Mouse (Mus musculus) heart, adult 18-20 months (tissue): ENCODE measurements at regions not wholly inside any gene's neighbourhood (a gene's known extent, or its start where the extent isn't known, plus 50 kb on each side); places are given as distances from the start of the nearest gene placed in this dataset.

Experiments
- DNase-seq, 2 experiments: peaks; one replicate each; pipeline ENCODE4 v3.0.0; 2021 to 2022; ENCODE audit warnings: mixed read lengths in 1 of 2

DNA sequence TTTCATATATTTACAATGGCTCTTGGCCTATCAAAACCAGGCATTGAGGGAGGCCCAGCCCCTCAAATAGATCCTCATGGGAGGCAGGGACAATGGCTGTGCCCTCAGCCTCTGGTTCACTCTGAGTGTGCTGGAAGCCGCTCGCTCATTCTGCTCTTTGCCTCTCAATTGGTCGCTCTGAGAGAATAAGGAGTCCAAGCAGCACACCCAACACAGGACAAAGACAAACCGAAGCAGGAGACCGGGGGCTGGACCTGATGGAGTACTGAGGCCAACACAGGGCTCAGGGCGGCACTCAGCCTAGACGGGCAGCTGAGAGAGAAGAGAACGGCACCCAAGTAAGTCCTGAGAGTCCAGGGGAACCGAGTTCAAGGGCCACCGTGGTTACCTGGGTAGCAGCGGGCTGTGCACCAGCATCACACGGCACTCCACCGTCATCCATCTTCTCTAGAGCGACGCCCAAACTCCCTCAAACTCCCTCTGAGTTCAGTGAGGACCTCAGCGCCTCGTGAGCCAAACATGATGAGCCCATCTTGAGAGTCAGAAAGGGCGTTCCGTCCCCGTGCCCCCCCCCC is 145.8 kb downstream of the Setd4 start:
- DNase-seq: no peak

DNA sequence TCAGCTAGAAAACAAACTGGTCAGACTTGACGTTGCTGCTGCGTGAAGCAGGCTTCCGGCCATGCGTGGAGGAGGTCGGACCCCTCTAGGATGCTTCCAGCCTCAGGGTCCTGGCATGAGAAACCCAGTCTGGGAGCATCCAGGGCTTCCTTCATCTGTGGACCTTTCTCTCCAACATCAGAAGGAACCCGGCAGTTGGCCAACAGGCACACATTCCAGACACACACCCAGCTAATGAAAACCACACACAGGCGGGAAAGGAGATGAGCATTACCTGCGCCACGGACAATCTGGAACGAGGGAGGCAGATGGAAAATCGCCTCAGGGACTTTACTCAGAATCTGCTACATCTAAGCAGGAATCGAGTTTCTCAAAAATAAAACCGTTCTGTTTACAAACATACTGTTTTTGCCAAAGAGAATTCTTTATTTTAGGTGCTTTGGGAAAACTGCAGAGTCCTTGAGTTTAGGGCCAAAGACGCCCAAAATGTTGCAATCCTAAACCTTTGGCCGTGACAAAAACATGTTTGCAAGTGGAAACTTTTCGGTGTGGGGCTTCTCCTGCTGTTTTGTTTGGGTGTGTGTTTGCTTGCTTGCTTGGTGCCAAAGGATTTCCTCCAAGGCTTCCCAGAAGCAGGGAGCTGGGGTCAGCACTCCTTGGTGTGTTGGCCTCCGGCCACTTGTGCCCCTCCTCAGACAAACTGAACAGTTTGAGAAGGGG is 147.0 kb downstream of the Setd4 start:
- peak; percentile 28 to 45 for DNase-seq

DNA sequence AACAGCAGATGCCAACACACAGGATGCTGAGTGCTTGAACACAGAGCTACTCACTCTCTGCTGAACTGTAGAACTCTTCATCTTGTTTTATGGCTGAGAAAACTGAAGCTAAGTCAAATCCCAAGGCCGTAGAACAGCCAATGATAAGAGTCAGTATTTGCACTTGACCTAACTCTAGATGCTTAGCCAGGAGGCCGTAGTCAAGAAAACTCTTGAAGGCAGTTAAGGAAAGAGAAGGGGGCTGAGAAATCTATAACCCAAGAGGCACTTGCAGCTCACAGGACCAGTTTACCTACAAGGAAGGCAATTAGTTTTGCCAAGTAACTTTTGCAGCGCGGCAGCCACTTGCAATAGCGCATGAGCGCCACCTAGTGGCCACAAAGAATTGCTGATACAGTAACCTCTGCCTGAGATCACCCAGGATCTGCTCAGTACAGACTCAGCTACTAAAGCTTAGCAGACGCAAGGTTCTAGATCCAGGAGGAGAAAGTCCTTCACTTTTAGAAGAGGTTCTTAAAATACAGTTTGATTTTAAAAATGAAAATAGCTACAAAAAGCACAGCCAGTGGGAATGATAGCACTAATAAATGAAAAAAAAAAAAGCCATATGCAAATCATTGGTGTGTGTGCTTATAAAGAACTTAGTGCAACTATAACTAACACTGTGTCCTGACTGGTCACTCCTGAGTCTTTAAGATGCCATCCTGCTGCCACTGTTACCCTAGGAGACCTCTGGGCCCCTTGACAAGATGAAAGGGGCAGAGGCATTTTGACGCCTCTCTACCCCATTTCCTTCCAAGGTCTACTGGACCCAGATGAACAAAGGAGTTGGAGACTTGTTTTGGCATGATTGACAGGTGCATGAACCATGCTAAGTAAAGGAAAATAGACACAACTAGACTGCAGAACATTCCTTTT is 149.5 kb downstream of the Setd4 start:
- DNase-seq: peak; percentile 61 to 87

DNA sequence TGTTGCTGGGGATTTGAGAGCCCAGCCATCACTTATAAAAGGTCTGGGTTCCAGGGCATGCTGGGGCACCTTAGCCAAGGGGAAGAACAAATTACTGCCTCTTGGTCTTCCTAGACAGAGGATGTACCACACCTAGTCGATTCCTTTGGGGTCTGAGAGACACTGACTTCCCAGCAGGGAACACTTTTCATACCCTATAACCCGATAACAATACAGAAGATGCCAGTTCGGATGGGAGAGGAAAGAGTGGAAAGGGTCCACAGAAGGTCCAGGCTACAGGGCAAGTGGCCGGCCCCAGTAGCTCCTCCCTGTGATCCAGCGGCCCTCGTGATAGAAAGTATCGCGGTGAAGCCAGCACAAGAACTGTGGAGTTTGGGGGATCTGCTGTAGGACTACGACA is 150.8 kb downstream of the Setd4 start:
- no peak for DNase-seq

DNA sequence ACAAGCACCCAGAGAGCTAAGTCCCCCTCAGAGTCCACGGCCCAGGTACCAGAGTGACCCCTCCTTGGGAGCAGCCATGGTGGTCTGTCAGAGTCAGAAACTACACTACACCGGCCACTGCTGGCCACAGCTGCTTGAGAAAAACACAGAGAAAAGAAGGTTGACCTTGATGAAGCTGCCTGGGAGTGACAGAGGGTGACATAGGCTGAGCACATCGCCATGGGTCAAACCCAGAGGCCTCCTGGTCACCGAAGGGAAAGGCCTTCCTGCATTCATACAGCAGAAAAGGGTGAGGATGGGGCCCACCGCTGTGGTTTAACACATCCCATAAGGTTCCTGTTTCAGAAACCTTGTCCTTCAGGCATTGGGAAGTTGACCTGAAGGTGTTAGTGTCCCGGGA is 153.0 kb downstream of the Setd4 start:
- no peak for DNase-seq

DNA sequence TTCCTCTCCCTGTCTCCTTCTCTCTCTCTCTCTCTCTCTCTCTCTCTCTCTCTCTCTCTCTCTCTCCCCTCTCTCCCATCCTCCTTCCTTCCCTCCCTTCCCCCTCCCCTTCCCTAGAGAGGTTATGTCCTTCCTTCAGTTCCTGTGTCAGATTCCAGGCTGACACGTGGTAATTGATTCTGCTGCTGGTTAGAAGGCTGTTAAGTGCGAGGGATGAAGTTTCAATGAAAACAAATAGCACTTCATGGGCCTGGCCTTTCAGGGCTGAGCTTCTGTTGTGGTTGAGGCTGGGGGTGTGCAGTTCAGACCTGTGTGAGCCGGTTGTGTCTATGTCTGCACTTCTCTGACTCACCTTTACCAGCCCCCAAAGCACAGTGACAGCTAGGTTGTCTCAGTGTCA is 153.9 kb downstream of the Setd4 start:
- no peak for DNase-seq

DNA sequence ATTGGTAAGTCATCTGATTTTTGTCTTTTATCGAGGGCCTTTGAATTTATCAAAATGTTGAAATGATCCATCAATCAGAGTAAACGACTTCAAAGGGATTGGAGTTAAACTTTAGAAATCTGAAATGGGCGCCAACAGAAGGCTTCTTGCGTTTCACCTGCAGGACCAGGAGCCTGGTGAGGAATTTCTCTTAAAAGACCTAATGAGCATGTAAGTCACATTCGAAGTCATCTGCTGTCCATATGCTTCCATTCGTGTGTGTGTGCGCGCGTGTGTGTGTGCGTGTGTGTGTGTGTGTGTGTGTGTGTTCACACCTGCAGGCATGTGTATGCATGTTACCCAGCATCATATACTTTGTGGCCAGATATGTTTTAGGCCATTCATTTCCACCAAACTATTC is 155.7 kb downstream of the Setd4 start:
- no peak for DNase-seq

DNA sequence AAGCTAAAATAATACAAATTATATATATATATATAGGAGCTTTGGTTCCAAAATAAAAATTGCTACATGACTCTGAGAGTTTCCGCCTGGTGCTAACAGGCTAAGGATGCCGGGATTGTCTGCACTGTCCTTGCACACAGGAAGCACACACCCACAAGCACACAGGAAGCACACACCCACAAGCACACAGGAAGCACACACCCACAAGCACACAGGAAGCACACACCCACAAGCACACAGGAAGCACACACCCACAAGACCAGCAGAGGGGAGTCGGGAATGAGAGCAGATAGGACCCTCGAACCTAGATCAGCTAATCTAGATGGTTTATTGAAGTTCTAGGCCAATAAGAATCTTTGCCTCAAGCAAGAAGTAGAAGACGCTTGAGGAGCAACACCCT is 156.9 kb downstream of the Setd4 start:
- DNase-seq: no peak

DNA sequence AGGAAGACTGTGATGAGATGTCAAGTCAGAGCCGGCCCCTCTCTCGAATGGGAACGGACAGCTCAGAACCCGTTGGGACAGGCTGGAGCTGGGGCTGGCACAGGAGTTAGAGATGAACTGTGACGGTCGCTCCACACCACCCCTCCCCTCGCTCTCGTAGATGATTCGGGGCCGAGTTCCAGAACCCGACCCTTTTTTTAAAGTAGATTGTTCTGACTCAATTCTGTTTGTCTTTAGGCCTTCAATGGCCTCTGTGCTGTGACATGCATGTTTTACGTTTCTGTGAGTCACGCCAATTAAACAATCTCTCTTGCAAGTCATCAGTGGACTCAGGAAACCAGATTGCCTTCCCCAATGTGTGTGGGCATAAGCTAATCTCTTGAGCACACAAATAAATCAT is 157.7 kb downstream of the Setd4 start:
- DNase-seq: no peak

DNA sequence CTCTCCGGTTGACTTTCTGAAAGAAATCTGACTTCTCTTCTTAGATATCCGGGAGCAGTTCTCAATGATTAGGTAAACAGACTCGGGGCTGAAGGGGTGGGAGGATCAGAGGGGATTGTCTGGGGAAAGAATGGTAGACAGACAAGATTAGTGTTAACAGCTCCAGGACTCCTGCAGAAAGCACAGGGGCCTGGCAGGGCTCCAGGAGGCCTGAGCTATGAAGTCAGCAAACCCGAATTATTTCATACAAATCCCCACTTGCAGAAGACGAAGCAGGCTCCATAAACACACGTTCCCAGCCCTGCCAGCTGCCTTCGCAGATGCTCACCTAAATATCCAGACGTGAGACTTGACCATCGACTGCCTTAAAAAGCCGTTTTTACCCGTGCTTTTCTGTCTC is 161.0 kb downstream of the Setd4 start:
- DNase-seq: no peak

DNA sequence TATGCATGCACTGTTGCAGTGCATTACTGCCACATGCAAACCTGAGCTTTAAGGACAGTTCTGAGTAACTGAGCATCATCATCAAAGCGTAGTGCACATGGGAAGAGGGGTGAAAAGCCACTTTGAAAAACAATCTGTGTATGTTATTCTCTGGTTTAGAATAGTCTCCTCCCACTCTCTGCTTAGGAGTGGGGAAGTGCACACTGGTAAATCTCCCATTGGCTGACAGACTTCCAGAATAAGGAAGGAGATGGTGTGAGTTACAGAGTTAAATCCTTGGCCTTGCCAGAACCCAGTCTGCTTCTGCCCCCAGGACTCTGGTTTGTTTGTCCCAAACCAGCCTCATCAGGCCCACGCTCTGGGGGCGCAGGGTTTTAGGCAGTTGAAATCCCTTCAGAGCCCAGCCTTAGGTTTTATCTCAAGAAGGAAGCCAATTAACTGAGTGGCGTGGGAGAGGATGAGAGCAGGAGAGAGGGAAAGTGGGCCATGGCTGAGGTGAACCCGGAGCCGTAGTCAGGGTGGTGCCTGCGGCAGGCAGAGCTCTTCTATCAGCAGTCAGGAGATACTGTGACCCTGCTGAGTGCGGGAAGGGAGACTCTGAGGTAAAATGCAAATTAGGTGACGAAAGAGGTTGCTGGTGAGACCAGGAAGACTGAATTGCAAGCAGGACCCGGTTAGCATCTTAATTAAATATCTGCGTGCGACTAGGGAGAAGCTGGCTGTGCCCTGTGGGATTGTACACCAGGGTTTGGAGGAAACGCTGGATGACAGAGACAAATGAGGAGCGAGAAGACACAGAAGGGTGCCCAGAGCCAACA is 166.0 kb downstream of the Setd4 start:
- DNase-seq: no peak

DNA sequence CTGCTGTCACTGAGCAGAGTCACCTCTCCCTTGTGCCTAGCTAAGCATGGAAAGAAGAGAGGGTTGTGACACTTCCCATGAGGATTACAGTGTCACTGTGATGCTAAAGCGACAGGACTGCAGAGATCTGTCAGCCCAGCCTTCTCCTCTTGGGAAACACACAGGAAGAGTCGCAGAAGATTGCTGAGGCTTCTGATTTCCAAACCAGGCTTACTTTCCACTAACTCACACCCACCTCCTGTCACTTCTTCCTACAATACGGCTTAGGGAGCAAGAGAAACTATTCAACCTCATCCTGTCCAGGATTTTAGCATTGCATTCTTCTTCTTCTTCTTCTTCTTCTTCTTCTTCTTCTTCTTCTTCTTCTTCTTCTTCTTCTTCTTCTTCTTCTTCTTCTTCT is 167.1 kb downstream of the Setd4 start:
- no peak for DNase-seq

DNA sequence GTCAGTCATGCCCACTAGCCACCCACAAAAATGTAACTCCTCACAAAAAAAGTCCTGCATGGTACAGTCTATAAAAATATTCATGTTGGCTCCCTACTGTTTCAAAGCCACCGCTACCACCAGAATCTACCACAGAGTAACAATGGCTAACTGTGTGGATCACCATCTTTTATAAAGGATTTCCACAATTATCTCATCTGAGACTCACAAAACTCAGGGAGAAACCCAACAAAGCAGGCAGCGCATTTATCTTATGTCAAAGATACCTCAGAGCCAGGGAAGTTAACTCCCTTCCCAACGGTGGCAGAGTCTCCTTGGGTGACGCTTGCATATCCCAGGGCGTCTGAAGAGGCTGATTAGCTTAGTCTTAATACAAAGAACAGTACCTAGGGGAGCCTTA is 172.5 kb downstream of the Setd4 start:
- no peak for DNase-seq

DNA sequence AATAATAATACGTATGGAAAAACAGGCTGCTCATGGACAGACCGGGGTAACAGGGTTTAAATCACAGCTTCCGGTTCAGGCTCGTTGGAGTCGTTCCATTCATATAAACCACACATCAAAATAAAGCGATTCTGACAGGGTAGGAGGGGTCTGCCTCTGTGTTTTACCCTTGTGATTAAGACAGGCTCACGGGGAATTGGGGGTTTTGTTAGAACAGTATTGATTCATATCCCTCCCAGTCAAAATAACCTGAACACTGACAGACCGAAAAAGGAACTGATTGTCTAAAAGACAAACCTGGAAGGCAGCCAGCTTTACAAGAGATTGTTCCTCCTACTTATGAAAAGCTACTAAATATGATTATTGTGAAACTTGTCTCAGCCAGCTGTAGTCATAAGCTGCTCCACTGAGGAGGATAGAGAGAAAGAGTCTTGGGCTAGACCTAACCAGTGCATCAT is 174.5 kb downstream of the Setd4 start:
- no peak for DNase-seq

DNA sequence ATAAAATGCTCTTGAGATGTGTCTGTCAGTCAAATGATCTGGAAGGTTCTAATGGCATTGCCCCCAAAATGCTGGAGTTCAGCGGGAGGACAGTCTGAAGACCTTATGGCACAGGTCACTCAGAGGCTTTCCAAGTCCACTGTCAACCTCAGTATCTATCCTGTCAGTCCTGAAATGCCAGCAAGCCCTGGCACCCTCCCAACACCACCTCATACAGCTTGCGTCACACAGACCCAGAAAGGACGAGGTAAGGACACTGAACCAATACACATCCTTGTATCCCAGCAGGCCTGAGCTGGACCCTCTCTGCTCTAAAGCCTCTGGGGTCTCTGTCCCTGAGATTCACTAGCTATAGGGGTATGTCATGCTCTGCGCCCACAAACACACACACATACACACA is 176.6 kb downstream of the Setd4 start:
- peak; percentile 35 to 55 for DNase-seq

DNA sequence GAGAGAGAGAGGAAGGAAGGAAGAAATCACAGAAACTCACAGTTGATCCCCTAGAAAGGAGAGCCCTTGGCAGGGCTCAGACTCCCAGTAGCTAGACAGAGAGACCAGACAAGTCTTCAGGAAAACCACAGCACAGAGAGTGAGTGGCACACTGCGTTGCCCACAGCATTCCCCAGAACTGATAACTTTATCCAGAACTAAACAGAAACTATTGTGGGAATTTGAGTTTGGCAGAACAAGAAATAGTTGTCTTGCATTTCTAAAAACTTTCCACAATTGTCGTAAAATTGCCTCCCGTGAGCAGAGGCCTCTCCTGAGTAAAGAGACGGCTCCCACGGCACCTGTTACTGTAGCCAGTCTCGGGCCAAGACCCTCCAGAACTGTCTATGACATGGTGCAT is 178.1 kb downstream of the Setd4 start:
- DNase-seq: no peak

DNA sequence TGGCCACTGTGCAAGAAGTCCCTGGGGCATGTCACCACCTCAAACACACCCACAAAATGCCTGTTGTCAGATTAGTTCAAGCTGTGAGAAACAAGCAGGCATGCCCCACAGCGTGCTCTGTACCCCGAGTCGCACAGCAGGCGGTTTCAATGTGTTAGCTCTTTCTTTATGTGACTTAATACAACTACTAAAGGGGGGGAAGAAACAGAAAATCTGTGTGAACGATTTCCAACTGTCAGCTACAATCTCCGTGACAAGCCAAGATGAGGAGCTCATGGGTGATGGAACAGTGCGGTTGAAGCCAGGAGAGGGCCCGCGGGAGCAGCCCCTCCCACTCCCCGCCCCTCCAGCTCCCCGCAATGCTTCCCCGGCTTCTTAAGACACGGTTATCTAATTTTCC is 180.7 kb downstream of the Setd4 start:
- no peak for DNase-seq

DNA sequence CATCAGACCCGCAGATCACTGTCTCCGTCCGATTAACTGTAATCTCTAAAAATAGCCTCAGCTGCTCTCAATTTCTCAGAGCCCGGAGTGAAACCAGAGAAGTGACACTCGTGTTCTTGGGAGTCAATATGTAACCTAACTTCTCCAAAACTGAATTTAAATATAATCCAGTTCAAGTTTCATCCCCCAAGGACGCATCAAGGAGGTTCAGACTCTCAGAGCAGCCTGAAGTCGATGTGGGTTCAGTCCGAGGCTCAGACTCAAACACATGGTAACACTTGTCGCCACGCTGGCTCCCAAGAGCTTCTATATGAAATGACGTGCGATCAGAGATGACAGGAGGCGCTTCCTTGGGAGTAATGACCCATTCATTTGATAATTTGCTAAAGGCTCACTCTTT is 181.6 kb downstream of the Setd4 start:
- DNase-seq: no peak

DNA sequence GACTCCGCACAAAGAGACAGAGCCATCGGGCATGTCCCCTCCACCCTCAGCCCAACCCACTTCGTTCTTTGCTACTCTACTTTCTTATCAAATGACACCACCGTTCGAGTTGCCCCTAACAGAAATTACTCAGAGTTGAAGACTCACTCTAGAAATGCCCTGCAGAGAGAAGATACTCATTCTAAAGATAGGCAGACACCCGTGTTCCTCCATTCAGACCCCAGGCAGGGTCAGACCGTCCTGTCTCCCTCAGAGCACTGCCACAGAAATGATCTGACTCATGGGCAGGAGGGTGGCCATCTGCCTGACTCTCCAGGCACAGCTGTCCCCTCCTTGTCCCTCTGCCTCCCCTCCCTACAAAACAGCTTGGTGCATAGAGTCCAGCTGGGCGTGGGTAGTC is 185.6 kb downstream of the Setd4 start:
- DNase-seq: no peak

DNA sequence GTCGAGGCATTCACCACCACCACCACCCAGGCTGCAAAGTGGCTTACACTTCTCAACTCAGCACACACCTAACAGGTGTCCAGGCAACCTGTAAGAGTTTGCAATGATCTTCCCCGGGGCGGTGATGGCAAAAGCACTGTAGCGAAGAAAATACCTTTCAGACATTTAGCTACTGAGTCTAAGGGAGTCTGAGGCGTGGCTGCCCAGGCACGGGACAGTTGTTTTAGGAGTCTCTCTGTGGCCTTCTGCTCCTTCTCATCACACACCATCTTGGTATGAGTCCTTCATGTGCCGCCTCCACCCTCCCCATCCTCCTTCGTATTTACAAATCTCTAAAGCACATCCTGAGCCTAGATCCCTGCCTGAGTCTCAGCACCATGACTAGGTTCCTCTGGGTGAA is 186.0 kb downstream of the Setd4 start:
- no peak for DNase-seq

DNA sequence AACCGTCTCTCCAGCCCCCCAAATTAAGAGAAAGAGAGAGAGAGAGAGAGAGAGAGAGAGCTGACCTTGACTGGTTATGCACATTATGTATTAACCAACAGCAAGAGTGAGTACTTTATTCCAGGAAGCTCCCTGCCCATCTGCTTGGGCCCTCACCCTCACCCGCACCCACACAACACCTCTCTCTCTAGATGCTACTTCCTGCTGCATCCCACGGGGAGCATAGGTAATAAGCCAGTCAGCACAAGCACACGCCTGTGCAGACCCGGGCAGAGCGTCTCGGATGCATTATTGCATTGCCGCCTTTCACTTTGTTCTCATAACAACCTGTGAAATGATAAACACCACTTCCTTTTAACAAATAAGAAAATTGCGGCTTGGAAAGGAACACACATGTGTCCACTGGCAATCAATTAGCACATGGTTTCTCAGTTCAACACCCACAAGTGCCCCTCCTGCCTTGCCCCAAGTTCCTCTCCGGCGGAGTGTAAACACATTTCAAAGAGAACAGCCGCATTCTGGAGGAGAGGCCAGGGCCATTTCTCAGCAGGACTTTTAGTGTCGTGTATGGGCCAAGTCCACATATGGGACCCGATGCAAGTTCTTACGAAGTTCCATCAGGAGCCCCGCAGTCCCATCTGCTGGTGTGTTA is 211.7 kb downstream of the Setd4 start:
- no peak for DNase-seq

DNA sequence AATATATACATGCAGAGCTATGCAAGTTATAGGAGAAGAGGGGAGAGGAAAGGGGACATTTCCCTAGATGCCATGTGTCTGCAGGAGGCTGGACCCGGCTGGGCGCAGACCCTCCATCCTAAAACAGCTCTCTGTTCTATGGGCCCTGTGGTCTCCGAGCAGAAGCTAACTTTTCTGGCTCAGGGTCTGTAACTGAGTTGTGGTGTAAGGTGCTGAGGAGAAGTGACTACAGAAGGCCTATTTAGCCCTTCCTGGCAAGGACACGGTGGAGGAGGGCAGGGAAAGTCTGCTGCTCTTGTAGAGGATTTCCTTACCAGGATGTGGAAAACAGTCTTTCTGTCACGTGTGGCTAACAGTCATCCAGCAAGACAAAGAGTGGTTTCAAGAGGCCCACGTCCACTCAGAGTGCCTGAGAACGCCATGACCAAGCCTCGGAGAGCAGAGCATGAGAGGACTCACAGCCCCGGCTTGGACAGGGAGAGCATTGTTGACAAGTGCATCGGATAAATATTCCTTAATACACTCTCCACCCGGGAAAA is 216.2 kb downstream of the Setd4 start:
- DNase-seq: no peak
